Mouse (Mus musculus) spleen, adult 2 months (tissue): ENCODE data around the gene Galnt17.

ENCODE experiments used
- CTCF ChIP-seq: fragments of 200-500 bp; IDR thresholded peaks from 2 replicates; pipeline ENCODE4 v1.5.1; 2011; ENCODE audit warnings: mild to moderate bottlenecking, inconsistent platforms; ENCODE audit not compliant: insufficient read depth, insufficient read length, insufficient replicate concordance; ENCODE audit errors: extremely low read depth
- POLR2A ChIP-seq: fragments of 200-500 bp; IDR thresholded peaks from 2 replicates; pipeline ENCODE4 v1.6.1; 2011; ENCODE audit warnings: low read depth, low read length, inconsistent platforms

GRCm38 (mm10) chr5:131022396-131022993 is 285.8 kb downstream of the Galnt17 start:
- TF ChIP-seq CTCF, result no peak
- no peak for TF ChIP-seq POLR2A
